Mouse (Mus musculus): ENCODE measurements around the gene Golga4.

DNA sequence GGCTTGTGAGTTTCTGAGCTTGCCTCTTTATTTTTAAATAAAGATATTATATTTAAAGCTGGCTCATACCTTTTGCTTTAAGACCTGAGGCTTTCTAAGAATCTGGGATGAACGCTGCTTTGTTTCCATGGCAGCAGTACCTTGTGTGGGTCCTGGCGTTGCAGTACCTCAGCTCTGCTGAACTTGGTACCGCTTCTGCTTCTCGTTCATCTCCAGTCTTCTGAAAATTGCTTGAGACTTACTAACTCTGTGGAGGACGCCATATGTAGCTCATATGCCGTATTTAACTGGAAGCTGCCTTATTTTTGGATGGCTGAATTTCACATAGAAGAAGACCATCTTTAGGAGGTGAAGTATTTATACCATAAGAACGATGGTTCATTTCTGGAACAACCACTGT lies 2.5 kb downstream of the Golga4 start:
- TF ChIP-seq CTCF (conservative IDR thresholded peaks at IDR 0.05; ENCODE audit: insufficient read depth, insufficient read length, low read depth, low read length) (no peak), POLR2A (IDR thresholded peaks at IDR 0.05; ENCODE audit: low read depth, low read length) (no peak)

Data from kidney, adult 2 months (tissue).